Mouse (Mus musculus): ENCODE results near the gene Nudcd2. TPM values are rescaled to one million over a fixed set of nuclear protein-coding genes. Genes with fewer than 3 reads are reported as not detected.

The Nudcd2 gene
- polyA plus RNA-seq, 1 experiment from 2014 or later, result 137 TPM

DNA sequence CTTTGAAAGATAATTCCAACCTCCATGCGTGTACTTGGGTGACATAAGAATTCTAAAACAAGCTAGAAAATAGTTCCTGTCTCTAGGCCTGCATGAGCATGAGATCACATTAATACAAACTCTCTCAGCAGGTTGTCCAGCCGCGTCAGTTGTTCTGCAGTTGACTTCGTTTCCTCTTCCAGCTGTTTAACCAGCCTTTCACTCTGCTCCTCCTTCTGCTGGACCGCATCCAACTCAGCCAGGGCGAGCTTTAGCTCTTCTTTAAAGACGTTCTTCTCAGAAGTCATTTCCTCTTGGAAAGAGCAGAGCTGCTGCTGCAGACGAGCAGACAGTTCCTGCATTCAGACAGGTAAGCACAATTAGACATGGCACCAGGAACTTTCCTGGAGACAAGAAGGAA, 19.6 kb upstream of the Nudcd2 start:
- Histone ChIP-seq H3K27ac (ENCODE audit: low read length) (no peak overlapping the region), H3K4me1 (replicated peaks; ENCODE audit: control insufficient read depth, insufficient read depth, low read length) (no peaks in the 10 kb centered on the region), H3K36me3 (ENCODE audit: control insufficient read depth, insufficient read depth, low read length) (peaks cover 52% of the 10 kb centered on the region), H3K9ac (ENCODE audit: low read length) (no peak overlapping the region), H3K4me2 (ENCODE audit: low read depth, low read length) (no peak overlapping the region), H3K4me3 (ENCODE audit: low read length) (no peak overlapping the region), H3K9me3 (ENCODE audit: control insufficient read depth, low read length) (no peaks in the 10 kb centered on the region), H3K27me3 (ENCODE audit: control insufficient read depth, insufficient read depth, low read depth, low read length) (no peaks in the 10 kb centered on the region)
- WGBS, result 61% methylated on average over 8 of the region's 8 CpGs
- ATAC-seq (ENCODE audit: low read depth), result no peak

- H3K36me3 ChIP-seq (ENCODE audit: control insufficient read depth, insufficient read depth, low read length), result peaks cover 49% of the 10 kb centered on the region
- H3K27ac ChIP-seq (ENCODE audit: low read length), result no peak overlapping the region
- no peak overlapping the region for H3K9ac ChIP-seq (ENCODE audit: low read length)
- no peak overlapping the region for H3K4me2 ChIP-seq (ENCODE audit: low read depth, low read length)
- no peaks in the 10 kb centered on the region for H3K4me1 ChIP-seq (replicated peaks; ENCODE audit: control insufficient read depth, insufficient read depth, low read length)
- no peaks in the 10 kb centered on the region for H3K9me3 ChIP-seq (ENCODE audit: control insufficient read depth, low read length)
- 94% methylated on average over 5 of the region's 5 CpGs for WGBS
- ATAC-seq (ENCODE audit: low read depth), result no peak
- no peaks in the 10 kb centered on the region for H3K27me3 ChIP-seq (ENCODE audit: control insufficient read depth, insufficient read depth, low read depth, low read length)
- H3K4me3 ChIP-seq (ENCODE audit: low read length), result no peak overlapping the region
Observed at GRCm38 (mm10) chr11:40715524-40715923, 17.9 kb upstream of the Nudcd2 start.

- no peak overlapping the region for H3K4me3 ChIP-seq (ENCODE audit: low read length)
- H3K9ac ChIP-seq (ENCODE audit: low read length), result no peak overlapping the region
- H3K36me3 ChIP-seq (ENCODE audit: control insufficient read depth, insufficient read depth, low read length), result peaks cover 64% of the 10 kb centered on the region
- no peak overlapping the region for H3K27ac ChIP-seq (ENCODE audit: low read length)
- ATAC-seq (ENCODE audit: low read depth), result no peak
- no peaks in the 10 kb centered on the region for H3K27me3 ChIP-seq (ENCODE audit: control insufficient read depth, insufficient read depth, low read depth, low read length)
- no peak overlapping the region for H3K4me2 ChIP-seq (ENCODE audit: low read depth, low read length)
- H3K4me1 ChIP-seq (replicated peaks; ENCODE audit: control insufficient read depth, insufficient read depth, low read length), result no peaks in the 10 kb centered on the region
- no peaks in the 10 kb centered on the region for H3K9me3 ChIP-seq (ENCODE audit: control insufficient read depth, low read length)
Observed at GRCm38 (mm10) chr11:40718324-40718723, 15.1 kb upstream of the Nudcd2 start.

- ATAC-seq (ENCODE audit: low read depth), result peak; percentile 28; the same call in 1 of the 2 replicates
- under 1% methylated on average over 14 of the region's 14 CpGs for WGBS
Observed at GRCm38 (mm10) chr11:40732997-40733338, 499 bp upstream of the Nudcd2 start.

DNA sequence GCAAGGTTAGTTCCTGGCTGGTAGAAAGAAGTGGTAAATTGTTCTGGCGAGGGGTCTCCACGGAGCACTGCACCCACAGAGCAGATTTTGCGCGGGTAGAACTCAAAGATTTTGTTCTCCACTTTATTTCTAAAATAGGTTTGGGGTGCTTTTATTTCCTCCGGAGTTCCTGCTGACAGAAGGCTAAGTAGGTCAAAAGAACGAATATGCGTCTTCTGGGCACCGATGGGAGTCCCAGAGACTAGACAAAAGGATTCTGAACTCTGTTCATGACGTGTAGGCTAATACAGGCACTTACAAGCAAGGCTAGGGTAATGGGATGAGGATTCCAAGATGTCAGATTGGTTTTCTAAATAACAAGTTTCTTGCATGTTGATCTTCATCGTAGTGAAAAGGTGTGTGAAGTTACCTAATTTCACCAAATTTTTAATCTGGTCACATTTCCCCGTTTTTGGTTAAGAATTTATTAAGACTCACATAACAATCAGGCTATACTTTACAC, 835 bp downstream of the Nudcd2 start:
- H3K9me3 ChIP-seq (ENCODE audit: control insufficient read depth, low read length), result no peaks in the 10 kb centered on the region
- peak overlapping the region; percentile 97 for H3K9ac ChIP-seq (ENCODE audit: low read length)
- ATAC-seq (ENCODE audit: low read depth), result no peak
- peaks cover 16% of the 10 kb centered on the region for H3K36me3 ChIP-seq (ENCODE audit: control insufficient read depth, insufficient read depth, low read length)
- 3% methylated on average over 11 of the region's 11 CpGs for WGBS
- peaks cover 14% of the 10 kb centered on the region for H3K4me1 ChIP-seq (replicated peaks; ENCODE audit: control insufficient read depth, insufficient read depth, low read length)
- peak overlapping the region; percentile 87 for H3K4me2 ChIP-seq (ENCODE audit: low read depth, low read length)
- no peaks in the 10 kb centered on the region for H3K27me3 ChIP-seq (ENCODE audit: control insufficient read depth, insufficient read depth, low read depth, low read length)
- peak overlapping the region; percentile 96 for H3K4me3 ChIP-seq (ENCODE audit: low read length)
- peak overlapping the region; percentile 72; the same call in 1 of the 2 replicates for H3K27ac ChIP-seq (ENCODE audit: low read length)

More at GRCm38 (mm10) chr11:40732997-40733338, 499 bp upstream of the Nudcd2 start:
- Histone ChIP-seq H3K36me3 (ENCODE audit: control insufficient read depth, insufficient read depth, low read length) (peaks cover 17% of the 10 kb centered on the region), H3K27ac (ENCODE audit: low read length) (no peak overlapping the region), H3K4me3 (ENCODE audit: low read length) (peak overlapping the region; percentile 96), H3K27me3 (ENCODE audit: control insufficient read depth, insufficient read depth, low read depth, low read length) (no peaks in the 10 kb centered on the region), H3K9me3 (ENCODE audit: control insufficient read depth, low read length) (no peaks in the 10 kb centered on the region), H3K4me2 (ENCODE audit: low read depth, low read length) (peak overlapping the region; percentile 88), H3K9ac (ENCODE audit: low read length) (peak overlapping the region; percentile 74), H3K4me1 (replicated peaks; ENCODE audit: control insufficient read depth, insufficient read depth, low read length) (peaks cover 14% of the 10 kb centered on the region)

DNA sequence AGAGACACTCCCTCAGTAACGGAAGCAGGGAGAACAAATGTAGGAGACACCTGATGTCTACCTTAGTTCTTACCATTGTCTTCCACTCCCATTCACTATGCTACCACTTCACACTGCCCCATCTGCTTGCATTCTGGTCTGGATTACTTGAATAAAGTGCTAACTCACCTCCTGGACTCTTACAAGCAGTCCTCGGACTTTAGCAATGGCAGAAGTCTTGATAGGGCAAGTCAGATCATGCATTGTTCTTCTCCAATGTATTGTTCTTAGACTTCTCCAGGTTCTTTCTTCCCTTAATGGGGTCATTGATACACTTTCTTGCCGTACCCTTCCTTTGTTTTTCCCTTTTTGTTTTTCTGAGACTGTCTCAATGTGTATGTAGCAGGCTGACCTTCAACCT, 3.9 kb downstream of the Nudcd2 start:
- 87% methylated on average over 3 of the region's 3 CpGs for WGBS

GRCm38 (mm10) chr11:40741605-40742262, 8.3 kb downstream of the Nudcd2 start:
- ATAC-seq (ENCODE audit: low read depth), result no peak
- Histone ChIP-seq H3K27me3 (ENCODE audit: control insufficient read depth, insufficient read depth, low read depth, low read length) (no peaks in the 10 kb centered on the region), H3K4me1 (replicated peaks; ENCODE audit: control insufficient read depth, insufficient read depth, low read length) (no peaks in the 10 kb centered on the region), H3K9me3 (ENCODE audit: control insufficient read depth, low read length) (no peaks in the 10 kb centered on the region), H3K36me3 (ENCODE audit: control insufficient read depth, insufficient read depth, low read length) (peaks cover 16% of the 10 kb centered on the region), H3K4me2 (ENCODE audit: low read depth, low read length) (no peak overlapping the region), H3K4me3 (ENCODE audit: low read length) (no peak overlapping the region), H3K9ac (ENCODE audit: low read length) (no peak overlapping the region), H3K27ac (ENCODE audit: low read length) (no peak overlapping the region)
- WGBS, result 88% methylated on average over 12 of the region's 12 CpGs

More for the DNA sequence above, 3.9 kb downstream of the Nudcd2 start:
- Histone ChIP-seq H3K27me3 (ENCODE audit: control insufficient read depth, insufficient read depth, low read depth, low read length) (no peaks in the 10 kb centered on the region), H3K36me3 (ENCODE audit: control insufficient read depth, insufficient read depth, low read length) (peaks cover 20% of the 10 kb centered on the region), H3K4me3 (ENCODE audit: low read length) (no peak overlapping the region), H3K9me3 (ENCODE audit: control insufficient read depth, low read length) (no peaks in the 10 kb centered on the region), H3K27ac (ENCODE audit: low read length) (no peak overlapping the region), H3K4me1 (replicated peaks; ENCODE audit: control insufficient read depth, insufficient read depth, low read length) (peaks cover 8% of the 10 kb centered on the region; the same call in 1 of the 2 replicates), H3K4me2 (ENCODE audit: low read depth, low read length) (no peak overlapping the region), H3K9ac (ENCODE audit: low read length) (no peak overlapping the region)
- ATAC-seq (ENCODE audit: low read depth), result no peak

DNA sequence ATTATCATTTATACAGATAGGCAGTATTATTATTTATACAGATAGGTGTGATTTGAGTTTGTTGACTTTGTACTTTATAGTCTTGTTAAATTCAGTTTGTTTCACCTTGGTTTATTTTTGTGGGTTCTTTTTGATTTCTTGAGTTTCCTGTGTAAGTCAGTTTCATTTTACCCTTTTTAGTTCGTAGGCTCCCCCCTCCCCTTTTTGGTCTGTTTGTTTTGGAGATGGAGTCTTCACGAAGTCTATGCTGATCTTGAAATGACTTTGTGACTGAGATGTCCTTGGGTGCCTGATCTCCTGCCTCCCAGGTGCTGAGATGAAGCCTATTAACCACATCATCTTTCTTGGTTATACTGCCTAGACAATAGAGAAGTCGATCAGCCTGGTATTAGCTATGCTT, 10.9 kb downstream of the Nudcd2 start:
- Histone ChIP-seq H3K9me3 (ENCODE audit: control insufficient read depth, low read length) (no peaks in the 10 kb centered on the region), H3K9ac (ENCODE audit: low read length) (no peak overlapping the region), H3K4me1 (replicated peaks; ENCODE audit: control insufficient read depth, insufficient read depth, low read length) (no peaks in the 10 kb centered on the region), H3K36me3 (ENCODE audit: control insufficient read depth, insufficient read depth, low read length) (peaks cover 4% of the 10 kb centered on the region; the same call in 1 of the 2 replicates), H3K4me3 (ENCODE audit: low read length) (no peak overlapping the region), H3K4me2 (ENCODE audit: low read depth, low read length) (no peak overlapping the region), H3K27me3 (ENCODE audit: control insufficient read depth, insufficient read depth, low read depth, low read length) (no peaks in the 10 kb centered on the region), H3K27ac (ENCODE audit: low read length) (no peak overlapping the region)
- WGBS, result 75% methylated on average over 3 of the region's 3 CpGs
- ATAC-seq (ENCODE audit: low read depth), result no peak

- H3K4me2 ChIP-seq (ENCODE audit: low read depth, low read length), result no peak overlapping the region
- H3K4me3 ChIP-seq (ENCODE audit: low read length), result no peak overlapping the region
- no peak for ATAC-seq (ENCODE audit: low read depth)
- H3K4me1 ChIP-seq (replicated peaks; ENCODE audit: control insufficient read depth, insufficient read depth, low read length), result no peaks in the 10 kb centered on the region
- H3K36me3 ChIP-seq (ENCODE audit: control insufficient read depth, insufficient read depth, low read length), result peaks cover 8% of the 10 kb centered on the region
- H3K9me3 ChIP-seq (ENCODE audit: control insufficient read depth, low read length), result no peaks in the 10 kb centered on the region
- no peak overlapping the region for H3K27ac ChIP-seq (ENCODE audit: low read length)
- WGBS, result 89% methylated on average over 12 of the region's 12 CpGs
- no peak overlapping the region for H3K9ac ChIP-seq (ENCODE audit: low read length)
- H3K27me3 ChIP-seq (ENCODE audit: control insufficient read depth, insufficient read depth, low read depth, low read length), result no peaks in the 10 kb centered on the region
Observed at GRCm38 (mm10) chr11:40746361-40746760, 12.9 kb downstream of the Nudcd2 start.

Measured in lung, embryonic 16.5 days (tissue).